Comparison of ENCODE assay signal across 9 mouse cellular contexts in genomic region chr1:85901516-85902107, GRCm38 (mm10). TPM values are rescaled to one million over a fixed set of nuclear protein-coding genes. Genes with fewer than 3 reads are reported as not detected.
DNase-seq lines count a peak whose midpoint lies in the region; ATAC-seq and TF ChIP-seq lines count a peak whose summit lies in the region.
"Had no signal": no experiment of that assay in that cellular context is flagged by ENCODE, and none has a peak within 500 bp of the region (broad histone marks: within the 10 kb centered on the region; RNA-seq: fewer than 3 reads in every experiment).

No protein-coding gene starts in this region.

- no peaks in the 10 kb centered on the region for H3K27me3 ChIP-seq in intestine, embryonic 14.5 days (replicated peaks; ENCODE audit: control insufficient read depth, insufficient read depth, low read length)
- no peaks in the 10 kb centered on the region for H3K27me3 ChIP-seq in intestine, postnatal 0 days (replicated peaks; ENCODE audit: control insufficient read depth, insufficient read depth, low read length)
- no peaks in the 10 kb centered on the region for H3K27me3 ChIP-seq in intestine, embryonic 15.5 days (replicated peaks)
- H3K27me3 ChIP-seq: limb, embryonic 12.5 days had no signal

- no peak overlapping the region for H3K4me2 ChIP-seq in intestine, embryonic 14.5 days (ENCODE audit: low read length)
- no peak overlapping the region for H3K4me2 ChIP-seq in intestine, postnatal 0 days (replicated peaks; ENCODE audit: low read depth)
- no peak overlapping the region for H3K4me2 ChIP-seq in intestine, embryonic 15.5 days (replicated peaks)
- H3K4me2 ChIP-seq: limb, embryonic 12.5 days had no signal

- H3K9me3 ChIP-seq in intestine, embryonic 14.5 days (ENCODE audit: control insufficient read depth, low read length): no peaks in the 10 kb centered on the region
- no peaks in the 10 kb centered on the region for H3K9me3 ChIP-seq in intestine, postnatal 0 days (ENCODE audit: control insufficient read depth)
- no peaks in the 10 kb centered on the region for H3K9me3 ChIP-seq in intestine, embryonic 15.5 days
- H3K9me3 ChIP-seq: limb, embryonic 12.5 days had no signal

- 0 out of 2 replicates have a peak, but pooled peaks have one; percentile 40 for ATAC-seq in intestine, embryonic 14.5 days (replicated peaks; ENCODE audit: low FRiP score, low TSS enrichment, low read depth)
- ATAC-seq in intestine, postnatal 0 days: no peak
- ATAC-seq in granulocyte monocyte progenitor cell, adult 5-6 weeks (replicated peaks; ENCODE audit: poor library complexity, severe bottlenecking): 0 out of 2 replicates have a peak, but pooled peaks have one; percentile 11
- ATAC-seq in intestine, embryonic 15.5 days: peak; percentile 15; the same call in 1 of the 2 replicates

- H3K4me3 ChIP-seq in intestine, embryonic 14.5 days (ENCODE audit: low read depth, low read length): no peak overlapping the region
- H3K4me3 ChIP-seq in intestine, postnatal 0 days (ENCODE audit: low read depth, low read length): no peak overlapping the region
- no peak overlapping the region for H3K4me3 ChIP-seq in intestine, embryonic 15.5 days (replicated peaks)
- H3K4me3 ChIP-seq: limb, embryonic 12.5 days had no signal

- H3K36me3 ChIP-seq in intestine, embryonic 14.5 days (ENCODE audit: control insufficient read depth, insufficient read depth, low read length): peaks cover 38% of the 10 kb centered on the region
- H3K36me3 ChIP-seq in intestine, postnatal 0 days (ENCODE audit: control insufficient read depth, insufficient read depth): peaks cover 39% of the 10 kb centered on the region
- peaks cover 22% of the 10 kb centered on the region for H3K36me3 ChIP-seq in intestine, embryonic 15.5 days

- peaks cover 49% of the 10 kb centered on the region for H3K4me1 ChIP-seq in intestine, embryonic 14.5 days (replicated peaks; ENCODE audit: control insufficient read depth, insufficient read depth, low read length)
- H3K4me1 ChIP-seq in intestine, postnatal 0 days (replicated peaks; ENCODE audit: control insufficient read depth, insufficient read depth, low read length): 0 out of 2 replicates have a peak, but pooled peaks cover 5% of the 10 kb centered on the region
- H3K4me1 ChIP-seq in intestine, embryonic 15.5 days (replicated peaks): peaks cover 49% of the 10 kb centered on the region

- TF ChIP-seq CTCF in intestine, postnatal 0 days (IDR thresholded peaks at IDR 0.05; ENCODE audit: low read depth): no peak

- H3K27ac ChIP-seq in intestine, embryonic 14.5 days (ENCODE audit: low read depth): no peak overlapping the region
- H3K27ac ChIP-seq in intestine, postnatal 0 days (ENCODE audit: low read depth, low read length): no peak overlapping the region
- H3K27ac ChIP-seq in intestine, embryonic 15.5 days: 0 out of 2 replicates have a peak overlapping the region, but pooled peaks have one; percentile 7

- no peak for DNase-seq in intestine, embryonic 14.5 days (ENCODE audit: low spot score)
- DNase-seq in cerebellum, adult 8-10 months: peak; percentile 35
- no peak for DNase-seq in right cerebral cortex, postnatal 25 days
- DNase-seq in frontal cortex, postnatal 25 days (ENCODE audit: low spot score in 2 of 2): no peak
- no peak for DNase-seq in retina, embryonic 14.5 days (ENCODE audit: low spot score)

- H3K9ac ChIP-seq in intestine, embryonic 14.5 days (ENCODE audit: low read length): no peak overlapping the region
- H3K9ac ChIP-seq in intestine, postnatal 0 days (ENCODE audit: low read depth, low read length): no peak overlapping the region
- H3K9ac ChIP-seq in intestine, embryonic 15.5 days: no peak overlapping the region
- H3K9ac ChIP-seq: limb, embryonic 12.5 days had no signal

- WGBS in intestine, embryonic 14.5 days: 61% methylated on average over 3 of the region's 3 CpGs
- 50% methylated on average over 3 of the region's 3 CpGs for WGBS in intestine, postnatal 0 days
- WGBS in intestine, embryonic 15.5 days: 56% methylated on average over 3 of the region's 3 CpGs

RNA-seq across cellular contexts. Expression of gene Itm2c, which starts 7.5 kb away (rescaled TPM):
- 92.0 and 96.7 TPM in 2 replicates for polyA plus RNA-seq in intestine, embryonic 14.5 days (2014; fragmentation: Nextera tagmentation; extraction: Ambion mirVana)
- polyA plus RNA-seq in intestine, postnatal 0 days (2015; fragmentation: Nextera tagmentation; extraction: Ambion mirVana): 112 and 113 TPM in 2 replicates
- total RNA-seq in granulocyte monocyte progenitor cell, adult 5-6 weeks (2014; fragmentation: Nextera tagmentation): 58.1 and 68.6 TPM in 2 replicates
- 89.1 and 106 TPM in 2 replicates for total RNA-seq in granulocyte monocyte progenitor cell, adult 5-6 weeks (2017)
- 135 TPM in 2 replicates for polyA plus RNA-seq in intestine, embryonic 15.5 days (2015; fragmentation: Nextera tagmentation; extraction: Ambion mirVana)

RNA-seq across cellular contexts. Expression of gene 4933407L21Rik, which starts 26.7 kb away (rescaled TPM):
- polyA plus RNA-seq in intestine, embryonic 14.5 days (2014; fragmentation: Nextera tagmentation; extraction: Ambion mirVana): 0.28 TPM in 1 of 2 replicates, not detected in the other
- polyA plus RNA-seq in intestine, postnatal 0 days (2015; fragmentation: Nextera tagmentation; extraction: Ambion mirVana): 0.13 and 0.22 TPM in 2 replicates
- total RNA-seq in granulocyte monocyte progenitor cell, adult 5-6 weeks (2014; fragmentation: Nextera tagmentation): not detected in 2 replicates
- not detected in 2 replicates for total RNA-seq in granulocyte monocyte progenitor cell, adult 5-6 weeks (2017)
- polyA plus RNA-seq in intestine, embryonic 15.5 days (2015; fragmentation: Nextera tagmentation; extraction: Ambion mirVana): 0.32 and 0.34 TPM in 2 replicates
- polyA plus RNA-seq: limb, embryonic 12.5 days had no signal

RNA-seq across cellular contexts. Expression of gene Gpr55, which starts 59.2 kb away (rescaled TPM):
- not detected in 2 replicates for polyA plus RNA-seq in intestine, embryonic 14.5 days (2014; fragmentation: Nextera tagmentation; extraction: Ambion mirVana)
- 0.30 and 0.42 TPM in 2 replicates for polyA plus RNA-seq in intestine, postnatal 0 days (2015; fragmentation: Nextera tagmentation; extraction: Ambion mirVana)
- not detected in 2 replicates for total RNA-seq in granulocyte monocyte progenitor cell, adult 5-6 weeks (2014; fragmentation: Nextera tagmentation)
- not detected in 2 replicates for total RNA-seq in granulocyte monocyte progenitor cell, adult 5-6 weeks (2017)
- 0.04 and 0.10 TPM in 2 replicates for polyA plus RNA-seq in intestine, embryonic 15.5 days (2015; fragmentation: Nextera tagmentation; extraction: Ambion mirVana)
- polyA plus RNA-seq: limb, embryonic 12.5 days had no signal
